Mouse (Mus musculus): ENCODE results near the gene Sde2. TPM values are rescaled to one million over a fixed set of nuclear protein-coding genes. Genes with fewer than 3 reads are reported as not detected.

The Sde2 gene
- total and polyA plus RNA-seq, 3 experiments: 43.2 to 72.2 (median 51.6) TPM

DNA sequence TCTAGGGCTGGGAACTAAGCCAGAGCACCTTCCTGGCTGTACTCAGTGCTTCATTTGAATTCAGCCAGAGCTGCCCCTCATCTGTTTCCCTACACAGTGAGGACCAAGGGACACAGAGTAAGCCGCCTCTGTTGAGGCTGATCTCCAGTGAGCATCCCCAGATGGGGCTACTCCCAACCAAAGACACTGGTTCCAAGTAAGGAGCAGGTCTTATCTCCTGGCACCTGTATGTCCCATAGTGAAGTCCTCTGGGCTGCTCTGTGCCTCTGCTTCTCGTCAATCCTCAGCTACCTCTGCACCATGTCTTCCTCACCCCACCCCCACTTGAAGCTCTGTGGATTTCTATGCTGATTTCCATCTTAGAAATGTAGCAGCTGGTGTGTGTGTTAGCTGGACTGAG lies 32.9 kb upstream of the Sde2 start:
- DNase-seq (ENCODE audit: low spot score) (no peak), ATAC-seq (ENCODE audit: extremely low read depth, insufficient number of reproducible peaks, low FRiP score, poor library complexity, severe bottlenecking) (no peak)
- H3K9me3 ChIP-seq (replicated peaks): no peaks in the 10 kb centered on the region
- H3K36me3 ChIP-seq (replicated peaks): peaks cover 13% of the 10 kb centered on the region
- peaks cover 41% of the 10 kb centered on the region for H3K4me1 ChIP-seq (ENCODE audit: insufficient read depth, low read depth, low read length)
- no peak overlapping the region for H3K4me3 ChIP-seq (ENCODE audit: low read depth, low read length)
- TF ChIP-seq TAL1 (conservative IDR thresholded peaks at IDR 0.05; ENCODE audit: low read depth, low read length) (0 out of 2 replicates have a peak, but pooled peaks have one; percentile 3), CTCF (IDR thresholded peaks at IDR 0.05; ENCODE audit: low read depth, low read length) (no peak)
- no peaks in the 10 kb centered on the region for H3K27me3 ChIP-seq (ENCODE audit: insufficient read depth, low read length)

- ATAC-seq (ENCODE audit: extremely low read depth, insufficient number of reproducible peaks, low FRiP score, poor library complexity, severe bottlenecking) (no peak), DNase-seq (ENCODE audit: low spot score) (no peak)
- Histone ChIP-seq H3K4me1 (ENCODE audit: insufficient read depth, low read depth, low read length) (peaks cover 34% of the 10 kb centered on the region), H3K36me3 (replicated peaks) (peaks cover 13% of the 10 kb centered on the region), H3K27me3 (ENCODE audit: insufficient read depth, low read length) (no peaks in the 10 kb centered on the region), H3K4me3 (ENCODE audit: low read depth, low read length) (no peak overlapping the region), H3K9me3 (replicated peaks) (peaks cover under 1% of the 10 kb centered on the region; the same call in 1 of the 2 replicates)
- no peak for TF ChIP-seq CTCF (IDR thresholded peaks at IDR 0.05; ENCODE audit: low read depth, low read length)
- TF ChIP-seq TAL1 (conservative IDR thresholded peaks at IDR 0.05; ENCODE audit: low read depth, low read length): no peak
- no peak for TF ChIP-seq POLR2AphosphoS5 (IDR thresholded peaks at IDR 0.05; ENCODE audit: insufficient replicate concordance, low read depth, low read length)
- TF ChIP-seq GATA1 (IDR thresholded peaks at IDR 0.05; ENCODE audit: borderline replicate concordance, low read length): no peak
- TF ChIP-seq GATA2 (IDR thresholded peaks at IDR 0.05; ENCODE audit: borderline replicate concordance, low read depth, low read length): no peak
Observed at GRCm38 (mm10) chr1:180821101-180821500, 29.8 kb upstream of the Sde2 start.

DNA sequence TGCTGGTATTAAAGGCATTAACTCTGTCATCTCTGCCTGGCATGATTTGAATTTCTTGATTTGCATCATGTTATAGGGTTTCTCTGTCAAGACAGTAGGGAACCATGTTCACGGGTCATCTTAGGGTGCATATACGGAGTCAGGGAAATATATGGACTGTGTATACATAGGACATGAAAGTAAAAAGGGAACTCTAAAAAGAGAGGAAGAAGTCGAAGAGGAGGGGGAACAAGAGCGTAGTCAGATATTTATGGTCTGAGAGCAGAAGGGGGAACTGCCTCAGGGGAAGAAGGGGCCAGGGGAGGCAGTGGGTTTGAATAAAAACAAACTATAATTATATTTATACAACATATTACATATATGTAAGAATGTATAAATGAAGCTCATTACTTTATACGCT lies 28.7 kb upstream of the Sde2 start:
- Histone ChIP-seq H3K4me3 (ENCODE audit: low read depth, low read length) (no peak overlapping the region), H3K36me3 (replicated peaks) (peaks cover 9% of the 10 kb centered on the region), H3K9me3 (replicated peaks) (peaks cover 11% of the 10 kb centered on the region), H3K4me1 (ENCODE audit: insufficient read depth, low read depth, low read length) (peaks cover 38% of the 10 kb centered on the region), H3K27me3 (ENCODE audit: insufficient read depth, low read length) (no peaks in the 10 kb centered on the region)
- DNase-seq (ENCODE audit: low spot score) (no peak), ATAC-seq (ENCODE audit: extremely low read depth, insufficient number of reproducible peaks, low FRiP score, poor library complexity, severe bottlenecking) (no peak)
- TF ChIP-seq TAL1 (conservative IDR thresholded peaks at IDR 0.05; ENCODE audit: low read depth, low read length): no peak

DNA sequence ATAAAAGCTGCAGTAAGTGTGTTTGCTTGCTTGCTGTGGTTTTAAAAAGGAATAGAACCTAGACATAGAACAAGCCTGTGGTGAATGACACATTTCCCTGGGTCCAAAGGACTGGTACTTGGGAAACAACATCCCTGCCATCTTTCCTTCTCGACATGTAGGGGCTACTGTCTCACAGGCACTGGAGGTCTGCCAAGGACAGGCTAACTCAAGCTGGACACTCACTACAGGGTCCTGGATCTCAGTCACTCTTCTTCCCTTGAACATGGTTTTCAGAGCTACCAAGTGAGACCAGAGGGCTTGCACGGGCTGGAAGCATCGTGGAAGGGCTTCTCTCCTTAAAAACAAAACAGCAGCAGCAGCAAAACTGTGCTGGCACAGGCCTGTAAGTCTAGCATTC lies 27.2 kb upstream of the Sde2 start:
- peaks cover 26% of the 10 kb centered on the region for H3K4me1 ChIP-seq (ENCODE audit: insufficient read depth, low read depth, low read length)
- no peaks in the 10 kb centered on the region for H3K36me3 ChIP-seq (replicated peaks)
- ATAC-seq (ENCODE audit: extremely low read depth, insufficient number of reproducible peaks, low FRiP score, poor library complexity, severe bottlenecking): no peak
- no peak for TF ChIP-seq CTCF (IDR thresholded peaks at IDR 0.05; ENCODE audit: low read depth, low read length)
- no peak for TF ChIP-seq TAL1 (conservative IDR thresholded peaks at IDR 0.05; ENCODE audit: low read depth, low read length)
- no peak for TF ChIP-seq GATA2 (IDR thresholded peaks at IDR 0.05; ENCODE audit: borderline replicate concordance, low read depth, low read length)
- no peak for TF ChIP-seq POLR2AphosphoS5 (IDR thresholded peaks at IDR 0.05; ENCODE audit: insufficient replicate concordance, low read depth, low read length)
- no peak for TF ChIP-seq GATA1 (IDR thresholded peaks at IDR 0.05; ENCODE audit: borderline replicate concordance, low read length)
- H3K27me3 ChIP-seq (ENCODE audit: insufficient read depth, low read length): no peaks in the 10 kb centered on the region
- DNase-seq (ENCODE audit: low spot score): no peak
- peaks cover 14% of the 10 kb centered on the region for H3K9me3 ChIP-seq (replicated peaks)
- no peak overlapping the region for H3K4me3 ChIP-seq (ENCODE audit: low read depth, low read length)

GRCm38 (mm10) chr1:180824721-180825120 lies 26.2 kb upstream of the Sde2 start:
- no peaks in the 10 kb centered on the region for H3K27me3 ChIP-seq (ENCODE audit: insufficient read depth, low read length)
- peaks cover 34% of the 10 kb centered on the region for H3K4me1 ChIP-seq (ENCODE audit: insufficient read depth, low read depth, low read length)
- H3K36me3 ChIP-seq (replicated peaks): no peaks in the 10 kb centered on the region
- no peak for ATAC-seq (ENCODE audit: extremely low read depth, insufficient number of reproducible peaks, low FRiP score, poor library complexity, severe bottlenecking)
- TF ChIP-seq GATA1 (IDR thresholded peaks at IDR 0.05; ENCODE audit: borderline replicate concordance, low read length): no peak
- no peak for TF ChIP-seq CTCF (IDR thresholded peaks at IDR 0.05; ENCODE audit: low read depth, low read length)
- TF ChIP-seq POLR2AphosphoS5 (IDR thresholded peaks at IDR 0.05; ENCODE audit: insufficient replicate concordance, low read depth, low read length): no peak
- no peak for TF ChIP-seq TAL1 (conservative IDR thresholded peaks at IDR 0.05; ENCODE audit: low read depth, low read length)
- TF ChIP-seq GATA2 (IDR thresholded peaks at IDR 0.05; ENCODE audit: borderline replicate concordance, low read depth, low read length): no peak
- H3K9me3 ChIP-seq (replicated peaks): peaks cover 14% of the 10 kb centered on the region
- DNase-seq (ENCODE audit: low spot score): no peak
- no peak overlapping the region for H3K4me3 ChIP-seq (ENCODE audit: low read depth, low read length)

GRCm38 (mm10) chr1:180826634-180827033 lies 24.3 kb upstream of the Sde2 start:
- no peaks in the 10 kb centered on the region for H3K36me3 ChIP-seq (replicated peaks)
- ATAC-seq (ENCODE audit: extremely low read depth, insufficient number of reproducible peaks, low FRiP score, poor library complexity, severe bottlenecking) (no peak), DNase-seq (ENCODE audit: low spot score) (no peak)
- H3K27me3 ChIP-seq (ENCODE audit: insufficient read depth, low read length): no peaks in the 10 kb centered on the region
- peaks cover 14% of the 10 kb centered on the region for H3K9me3 ChIP-seq (replicated peaks)
- TF ChIP-seq CTCF (IDR thresholded peaks at IDR 0.05; ENCODE audit: low read depth, low read length) (no peak), POLR2AphosphoS5 (IDR thresholded peaks at IDR 0.05; ENCODE audit: insufficient replicate concordance, low read depth, low read length) (no peak), GATA2 (IDR thresholded peaks at IDR 0.05; ENCODE audit: borderline replicate concordance, low read depth, low read length) (no peak), GATA1 (IDR thresholded peaks at IDR 0.05; ENCODE audit: borderline replicate concordance, low read length) (no peak), TAL1 (conservative IDR thresholded peaks at IDR 0.05; ENCODE audit: low read depth, low read length) (no peak)
- peaks cover 45% of the 10 kb centered on the region for H3K4me1 ChIP-seq (ENCODE audit: insufficient read depth, low read depth, low read length)
- H3K4me3 ChIP-seq (ENCODE audit: low read depth, low read length): no peak overlapping the region

- H3K36me3 ChIP-seq (replicated peaks): no peaks in the 10 kb centered on the region
- ATAC-seq (ENCODE audit: extremely low read depth, insufficient number of reproducible peaks, low FRiP score, poor library complexity, severe bottlenecking): peak; percentile 86
- DNase-seq (ENCODE audit: low spot score): peak; percentile 77
- no peak for TF ChIP-seq GATA1 (IDR thresholded peaks at IDR 0.05; ENCODE audit: borderline replicate concordance, low read length)
- no peak for TF ChIP-seq TAL1 (conservative IDR thresholded peaks at IDR 0.05; ENCODE audit: low read depth, low read length)
- TF ChIP-seq GATA2 (IDR thresholded peaks at IDR 0.05; ENCODE audit: borderline replicate concordance, low read depth, low read length): no peak
- TF ChIP-seq POLR2AphosphoS5 (IDR thresholded peaks at IDR 0.05; ENCODE audit: insufficient replicate concordance, low read depth, low read length): no peak; the same call in 1 of the 2 replicates
- no peak for TF ChIP-seq CTCF (IDR thresholded peaks at IDR 0.05; ENCODE audit: low read depth, low read length)
- peaks cover 42% of the 10 kb centered on the region for H3K4me1 ChIP-seq (ENCODE audit: insufficient read depth, low read depth, low read length)
- H3K4me3 ChIP-seq (ENCODE audit: low read depth, low read length): peak overlapping the region; percentile 72
- peaks cover 14% of the 10 kb centered on the region for H3K9me3 ChIP-seq (replicated peaks)
- no peaks in the 10 kb centered on the region for H3K27me3 ChIP-seq (ENCODE audit: insufficient read depth, low read length)
Observed at GRCm38 (mm10) chr1:180829775-180830174, 21.2 kb upstream of the Sde2 start.
